Mouse (Mus musculus) embryonic fibroblast, embryonic 13.5 days (primary cell): ENCODE results near the gene Dus3l. TPM values are rescaled to one million over a fixed set of nuclear protein-coding genes. Genes with fewer than 3 reads are reported as not detected.
A peak's percentile ranks its signal among the peaks of the same experiment; 100 is the strongest.

Experiments used
- H3K27ac ChIP-seq: 2 replicates; pipeline ENCODE4 v1.5.1; 2012; ENCODE audit warnings: low read length, control low read depth, inconsistent platforms; ENCODE audit not compliant: insufficient read depth
- H3K4me1 ChIP-seq: 2 replicates; pipeline ENCODE4 v1.6.1; 2011; ENCODE audit warnings: low read length; ENCODE audit not compliant: control insufficient read depth, insufficient read depth
- H3K4me3 ChIP-seq: 2 replicates; pipeline ENCODE4 v1.5.1; 2011; ENCODE audit warnings: mild to moderate bottlenecking, control low read depth, low read length; ENCODE audit not compliant: insufficient read depth
- CTCF ChIP-seq: IDR thresholded peaks from 2 replicates; pipeline ENCODE4 v1.5.1; 2011; ENCODE audit warnings: mild to moderate bottlenecking, control low read depth, low read length, moderate library complexity, borderline replicate concordance; ENCODE audit not compliant: insufficient read depth
- POLR2A ChIP-seq: IDR thresholded peaks from 2 replicates; pipeline ENCODE4 v1.6.1; 2011; ENCODE audit warnings: low read depth, mild to moderate bottlenecking, control low read depth, low read length, moderate library complexity
- polyA plus RNA-seq: library from polyadenylated mRNA; stranded (reverse); fragments of >200 nt; gene quantifications from 2 replicates; pipeline ENCODE4 v1.2.4, GENCODE M21; 2011; ENCODE audit warnings: low read depth; ENCODE audit not compliant: missing spikeins, insufficient read length

Gene Dus3l
- polyA plus RNA-seq, 1 experiment: 17.4 TPM

GRCm38 (mm10) chr17:56780291-56780978 is 15.9 kb downstream of the Dus3l start:
- Histone ChIP-seq H3K4me1 (no peaks in the 10 kb centered on the region), H3K4me3 (no peak overlapping the region), H3K27ac (no peak overlapping the region)
- TF ChIP-seq CTCF: no peak
- TF ChIP-seq POLR2A: no peak

- TF ChIP-seq CTCF (no peak), POLR2A (no peak)
- no peak overlapping the region for H3K4me3 ChIP-seq
- no peak overlapping the region for H3K27ac ChIP-seq
- no peaks in the 10 kb centered on the region for H3K4me1 ChIP-seq
Observed at GRCm38 (mm10) chr17:56788886-56789285, 24.3 kb downstream of the Dus3l start.

GRCm38 (mm10) chr17:56789286-56789685 is 24.7 kb downstream of the Dus3l start:
- TF ChIP-seq CTCF (no peak), POLR2A (no peak)
- no peak overlapping the region for H3K4me3 ChIP-seq
- no peaks in the 10 kb centered on the region for H3K4me1 ChIP-seq
- H3K27ac ChIP-seq: no peak overlapping the region

GRCm38 (mm10) chr17:56792588-56792987 is 28.0 kb downstream of the Dus3l start:
- Histone ChIP-seq H3K27ac (no peak overlapping the region), H3K4me3 (no peak overlapping the region), H3K4me1 (no peaks in the 10 kb centered on the region)
- no peak for TF ChIP-seq POLR2A
- TF ChIP-seq CTCF: no peak

GRCm38 (mm10) chr17:56793614-56794319 is 29.2 kb downstream of the Dus3l start:
- Histone ChIP-seq H3K27ac (no peak overlapping the region), H3K4me3 (no peak overlapping the region), H3K4me1 (no peaks in the 10 kb centered on the region)
- TF ChIP-seq CTCF (no peak), POLR2A (no peak)

GRCm38 (mm10) chr17:56799276-56799675 is 34.7 kb downstream of the Dus3l start:
- H3K4me1 ChIP-seq: no peaks in the 10 kb centered on the region
- H3K4me3 ChIP-seq: no peak overlapping the region
- no peak overlapping the region for H3K27ac ChIP-seq
- TF ChIP-seq POLR2A (no peak), CTCF (no peak)

- no peak for TF ChIP-seq POLR2A
- no peak for TF ChIP-seq CTCF
- H3K4me3 ChIP-seq: no peak overlapping the region
- no peaks in the 10 kb centered on the region for H3K4me1 ChIP-seq
- H3K27ac ChIP-seq: no peak overlapping the region
Observed at GRCm38 (mm10) chr17:56802065-56802464, 37.5 kb downstream of the Dus3l start.

- H3K4me1 ChIP-seq: 0 out of 2 replicates have a peak, but pooled peaks cover 3% of the 10 kb centered on the region
- H3K27ac ChIP-seq: no peak overlapping the region
- H3K4me3 ChIP-seq: no peak overlapping the region
- no peak for TF ChIP-seq CTCF
- no peak for TF ChIP-seq POLR2A
Observed at GRCm38 (mm10) chr17:56804952-56805351, 40.4 kb downstream of the Dus3l start.

GRCm38 (mm10) chr17:56805784-56806183 is 41.2 kb downstream of the Dus3l start:
- TF ChIP-seq CTCF: no peak
- no peak for TF ChIP-seq POLR2A
- peaks cover 6% of the 10 kb centered on the region; the same call in 1 of the 2 replicates for H3K4me1 ChIP-seq
- no peak overlapping the region for H3K27ac ChIP-seq
- no peak overlapping the region for H3K4me3 ChIP-seq

GRCm38 (mm10) chr17:56808518-56808917 is 44.0 kb downstream of the Dus3l start:
- H3K4me3 ChIP-seq: no peak overlapping the region
- peaks cover 6% of the 10 kb centered on the region; the same call in 1 of the 2 replicates for H3K4me1 ChIP-seq
- no peak overlapping the region for H3K27ac ChIP-seq
- no peak for TF ChIP-seq POLR2A
- peak; percentile 100 for TF ChIP-seq CTCF
